Mouse (Mus musculus) NIH3T3 (cell line): ENCODE results near the gene Atg9a.

Experiments used
- DNase-seq: peaks from one replicate; pipeline ENCODE4 v3.0.0-alpha.2; 2012; ENCODE audit warnings: low read depth

Atg9a gene

GRCm38 (mm10) chr1:75214886-75215285, 22.9 kb upstream of the Atg9a start:
- no peak for DNase-seq

GRCm38 (mm10) chr1:75214442-75214841, 22.4 kb upstream of the Atg9a start:
- no peak for DNase-seq

DNA sequence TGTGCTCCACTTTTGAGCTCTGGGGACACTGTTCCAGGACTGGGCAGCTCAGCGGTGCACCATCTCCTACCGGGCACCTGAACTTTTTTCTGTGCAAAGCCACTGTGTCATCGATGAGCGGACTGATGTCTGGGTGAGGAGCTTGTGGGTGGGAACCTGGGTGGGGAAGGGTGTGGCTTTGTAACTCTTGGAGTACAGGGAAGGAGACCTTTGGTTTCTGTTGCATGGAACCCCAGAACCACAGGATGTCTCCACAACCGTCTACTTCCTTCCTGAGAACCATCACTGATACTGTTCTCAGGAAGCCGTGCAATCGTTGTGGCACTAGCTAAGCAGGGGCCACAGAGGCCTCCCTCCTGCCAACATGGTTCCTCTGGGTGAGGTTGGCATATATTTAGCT, 21.1 kb upstream of the Atg9a start:
- DNase-seq = no peak

GRCm38 (mm10) chr1:75212542-75212941, 20.5 kb upstream of the Atg9a start:
- no peak for DNase-seq

DNA sequence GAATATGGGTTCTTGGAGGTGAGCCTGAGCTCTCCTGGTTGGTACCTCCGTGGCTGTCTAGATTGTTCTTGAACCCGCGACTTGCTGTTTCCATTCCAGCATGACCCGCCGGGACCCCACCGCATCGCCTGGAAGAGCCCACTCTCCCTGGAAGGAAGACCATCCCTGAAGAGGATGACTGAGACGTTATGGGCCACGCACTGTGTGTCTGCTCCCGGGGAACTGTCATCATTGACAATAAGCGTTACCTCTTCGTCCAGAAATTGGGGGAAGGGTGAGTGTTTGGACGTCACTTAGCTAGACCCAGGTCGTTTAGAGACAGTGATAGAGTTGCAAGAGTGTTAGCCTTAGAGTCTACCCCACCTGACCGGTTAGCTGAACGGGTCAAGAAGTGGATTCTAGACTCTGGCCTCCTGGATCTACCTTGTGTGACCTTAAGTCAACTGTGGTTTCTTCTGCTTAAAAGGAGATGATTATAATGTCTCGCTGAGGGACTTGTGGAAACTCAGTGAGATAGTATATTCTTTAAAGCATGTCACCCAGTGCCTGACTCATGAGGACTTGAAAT, 19.2 kb upstream of the Atg9a start:
- no peak for DNase-seq

DNA sequence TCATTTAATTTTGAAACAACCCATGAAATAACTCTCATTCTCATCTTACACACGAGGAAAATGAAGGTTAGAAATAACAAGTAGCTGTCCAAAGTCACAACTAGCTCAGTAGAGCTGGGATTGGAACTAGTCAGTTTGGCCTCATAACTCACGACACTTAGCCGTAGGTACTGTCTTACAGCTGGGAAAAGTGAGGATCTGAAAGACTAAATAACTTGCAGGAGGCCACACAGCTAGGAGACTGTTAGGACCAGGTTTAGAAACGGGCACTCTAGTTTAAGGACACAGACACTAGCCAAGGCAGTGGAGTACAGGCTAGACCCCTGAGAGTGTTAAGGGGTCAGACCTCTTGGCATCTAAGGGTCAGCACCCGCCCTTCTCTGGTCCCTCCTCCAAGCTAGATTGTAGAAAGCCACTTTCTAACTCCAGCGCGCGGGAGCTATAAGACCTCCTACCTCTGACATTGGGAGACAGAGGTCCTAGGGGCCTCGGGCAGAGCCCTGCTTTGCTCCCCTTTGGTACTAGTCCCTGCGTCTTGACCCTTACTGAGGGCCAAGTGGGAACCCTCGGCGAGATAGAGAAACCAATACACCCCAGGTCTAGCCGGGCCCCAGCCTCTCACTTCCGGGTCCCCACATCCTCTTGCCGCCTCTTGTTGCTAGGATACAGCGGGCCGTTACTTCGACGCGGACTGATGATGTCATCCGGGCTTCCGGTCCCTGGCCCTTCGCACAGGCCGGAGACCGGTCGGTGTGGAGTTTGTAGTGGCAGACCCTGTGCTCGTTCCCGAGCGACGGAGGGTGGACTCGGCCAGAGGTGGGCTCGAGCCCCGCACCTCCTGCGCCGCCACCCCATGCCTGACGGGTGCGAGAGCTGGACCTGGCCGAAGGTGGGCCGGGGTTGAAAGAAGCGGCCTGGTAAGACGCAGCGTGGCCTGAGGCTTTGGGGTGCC, 18.4 kb upstream of the Atg9a start, which contains the start of the genes Glb1l and Stk16:
Gene Glb1l, minus strand, starts transcription at position 678 of the 952 bp plus-strand sequence.
Gene Stk16, plus strand, starts transcription at position 703 of the 952 bp plus-strand sequence.
- peak; percentile 99 for DNase-seq

DNA sequence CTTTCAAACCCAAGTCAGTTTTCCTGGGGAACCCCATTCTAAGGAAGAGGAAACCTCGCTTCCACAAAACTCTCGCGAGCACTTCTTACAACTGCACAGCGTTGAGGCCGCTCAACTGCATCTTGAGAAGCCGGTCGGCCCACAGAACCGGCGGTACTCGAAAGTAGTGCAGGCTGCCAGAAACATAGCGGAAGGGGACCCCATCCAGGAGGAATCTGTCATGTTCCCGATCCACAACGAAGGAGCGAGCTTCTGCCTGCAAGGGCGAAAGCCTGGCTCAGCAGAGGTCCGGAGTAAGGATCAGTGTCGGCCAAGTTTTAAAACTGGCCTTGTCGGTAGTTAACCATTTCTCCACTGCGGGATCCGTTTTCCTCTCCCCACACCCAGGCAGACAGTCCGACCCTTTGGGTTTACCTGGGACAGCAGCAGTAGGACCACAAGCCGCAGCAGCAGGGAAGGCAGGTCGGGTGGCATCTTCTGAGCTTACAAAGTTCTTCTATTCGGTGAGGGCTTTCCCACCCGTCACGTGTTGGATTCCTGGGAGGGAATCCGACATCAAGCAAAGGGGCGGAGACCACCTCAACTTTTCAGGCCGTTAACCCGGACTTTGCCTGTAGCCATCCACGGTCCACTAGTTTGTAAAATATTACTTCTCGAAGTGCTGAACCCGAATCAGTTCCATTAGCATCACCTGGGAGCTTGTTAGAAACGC, 17.1 kb upstream of the Atg9a start:
- DNase-seq = peak; percentile 86

- DNase-seq = no peak
Observed at GRCm38 (mm10) chr1:75201236-75201635, 9.2 kb upstream of the Atg9a start.

- peak; percentile 73 for DNase-seq
Observed at GRCm38 (mm10) chr1:75192452-75192851, 456 bp upstream of the Atg9a start.

DNA sequence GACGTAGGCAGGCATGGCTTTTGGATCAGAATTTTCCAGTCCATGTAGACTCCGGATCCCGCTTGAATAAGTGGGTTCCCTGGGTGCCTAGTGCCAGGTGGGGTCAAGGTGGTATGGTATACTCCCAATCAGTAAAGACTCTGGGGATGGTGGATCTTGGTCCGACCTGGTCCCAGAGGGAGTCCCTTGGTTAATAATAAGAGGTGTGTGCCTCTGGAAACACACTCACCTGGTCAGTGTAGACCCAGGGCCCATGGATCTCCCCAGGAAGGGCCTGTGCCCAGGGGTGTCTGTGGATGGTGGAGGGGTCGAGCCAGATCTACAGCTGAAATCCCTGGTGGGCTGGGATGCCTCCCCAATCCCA, 756 bp downstream of the Atg9a start:
- no peak for DNase-seq

DNA sequence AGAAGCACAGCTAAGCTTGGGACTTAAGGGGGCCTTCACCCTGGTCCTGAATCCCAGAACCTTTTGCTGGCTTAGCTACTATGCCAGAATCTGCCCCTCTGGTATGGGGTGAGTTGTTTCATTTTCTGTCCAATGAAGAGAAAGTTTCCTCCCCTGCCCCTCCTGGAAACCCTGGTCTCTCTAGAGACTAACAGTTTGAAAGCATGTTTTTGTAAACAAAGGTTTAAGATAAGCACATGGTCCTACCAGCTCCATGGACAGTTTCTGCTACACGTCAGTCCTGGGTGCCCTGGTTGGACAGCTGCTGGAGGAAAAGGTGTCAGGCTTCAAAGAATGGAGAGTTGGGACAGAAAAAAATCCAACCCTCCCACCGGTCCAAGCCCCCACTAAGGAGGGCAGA, 1.4 kb downstream of the Atg9a start:
- no peak for DNase-seq

DNA sequence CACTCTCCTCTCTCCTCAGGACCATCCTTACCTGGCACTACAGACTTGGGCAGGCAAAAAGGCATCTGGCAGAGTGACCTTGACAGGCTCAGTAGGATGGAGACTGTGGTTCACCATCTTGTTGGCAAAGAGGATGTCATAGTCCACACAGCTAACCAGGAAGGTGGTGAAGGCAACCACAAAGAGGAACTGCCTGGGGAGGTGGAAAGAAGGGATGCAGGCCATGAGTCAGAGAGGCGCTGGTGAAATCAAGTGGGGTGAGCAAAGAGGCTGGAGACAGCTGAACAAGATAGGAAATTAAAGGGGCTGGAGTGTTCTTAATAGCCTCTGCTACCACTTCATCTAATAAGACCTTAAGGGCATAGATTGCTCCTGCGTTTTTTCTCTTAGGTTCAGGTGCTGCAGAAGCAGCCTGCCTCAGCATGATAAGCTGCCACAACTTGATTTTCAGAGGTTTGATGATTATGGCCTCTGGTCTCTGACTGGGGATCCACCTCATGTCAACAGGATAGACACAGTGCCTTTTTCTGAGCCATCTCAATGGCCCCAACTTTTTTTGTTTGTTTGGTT, 4.0 kb downstream of the Atg9a start:
- DNase-seq = no peak

- no peak for DNase-seq
Observed at GRCm38 (mm10) chr1:75187126-75187525, 4.9 kb downstream of the Atg9a start.

DNA sequence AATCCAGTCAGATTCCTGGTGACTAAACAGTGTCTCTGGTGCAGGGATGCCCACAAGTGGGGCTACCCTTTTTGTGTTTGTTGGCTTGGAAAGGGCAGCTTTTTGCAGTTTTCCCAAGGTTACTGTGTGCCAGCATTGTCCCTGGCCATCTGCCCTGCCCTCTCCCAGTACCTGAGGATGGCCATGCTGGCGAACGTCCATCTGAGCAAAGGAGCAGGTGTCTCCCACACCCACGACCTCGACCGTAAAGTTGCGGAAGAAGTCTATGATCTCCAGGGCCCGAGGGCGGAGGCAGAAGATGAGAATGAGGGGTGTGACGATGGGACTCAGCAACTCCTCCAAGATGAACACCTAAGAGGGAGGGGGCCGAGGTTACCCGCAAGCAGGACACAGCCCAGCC, 6.5 kb downstream of the Atg9a start:
- DNase-seq = no peak

DNA sequence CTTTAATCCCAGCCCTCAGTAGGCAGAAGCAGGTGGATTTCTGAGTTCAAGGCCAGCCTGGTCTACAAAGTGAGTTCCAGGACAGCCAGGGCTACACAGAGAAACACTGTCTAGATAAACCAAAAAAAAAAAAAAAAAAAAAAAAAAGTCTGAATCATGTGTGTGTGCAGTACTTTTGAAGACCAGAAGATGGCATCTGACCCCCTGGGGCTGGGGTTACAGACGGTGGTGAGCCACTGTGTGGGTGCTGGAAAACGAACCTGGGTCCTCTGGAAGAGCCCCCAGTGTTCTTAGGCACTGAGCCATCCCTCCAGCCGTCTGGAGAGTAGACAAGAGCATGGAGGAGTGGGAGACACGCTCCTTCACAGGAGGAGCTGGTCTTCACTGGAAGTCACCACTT, 9.8 kb downstream of the Atg9a start:
- DNase-seq = no peak

DNA sequence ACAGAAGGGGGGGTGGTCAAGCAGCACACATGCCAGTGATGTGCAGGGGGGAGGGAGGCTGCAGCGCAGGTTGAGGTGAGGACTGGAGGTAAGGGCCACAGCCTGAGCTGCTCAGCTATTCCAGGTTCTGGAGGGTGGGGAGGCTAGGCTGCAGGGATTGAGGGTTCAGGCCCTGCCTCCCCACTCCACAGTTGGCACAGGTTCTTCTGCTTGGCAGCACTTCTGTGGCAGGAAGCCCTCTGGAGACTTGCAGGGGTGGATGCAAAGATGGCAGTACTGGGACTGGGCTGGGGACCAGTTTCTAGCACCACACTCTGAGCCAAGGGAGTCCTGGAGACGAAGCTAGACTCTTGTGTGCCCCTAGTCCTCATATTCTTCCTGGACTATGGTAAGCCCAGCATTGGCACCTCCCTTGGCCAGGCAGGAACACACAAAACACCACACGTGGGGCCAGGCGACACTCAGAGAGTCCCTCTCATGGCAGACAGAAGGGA, 10.6 kb downstream of the Atg9a start:
- no peak for DNase-seq

- no peak for DNase-seq
Observed at GRCm38 (mm10) chr1:75180741-75181140, 11.3 kb downstream of the Atg9a start.

DNA sequence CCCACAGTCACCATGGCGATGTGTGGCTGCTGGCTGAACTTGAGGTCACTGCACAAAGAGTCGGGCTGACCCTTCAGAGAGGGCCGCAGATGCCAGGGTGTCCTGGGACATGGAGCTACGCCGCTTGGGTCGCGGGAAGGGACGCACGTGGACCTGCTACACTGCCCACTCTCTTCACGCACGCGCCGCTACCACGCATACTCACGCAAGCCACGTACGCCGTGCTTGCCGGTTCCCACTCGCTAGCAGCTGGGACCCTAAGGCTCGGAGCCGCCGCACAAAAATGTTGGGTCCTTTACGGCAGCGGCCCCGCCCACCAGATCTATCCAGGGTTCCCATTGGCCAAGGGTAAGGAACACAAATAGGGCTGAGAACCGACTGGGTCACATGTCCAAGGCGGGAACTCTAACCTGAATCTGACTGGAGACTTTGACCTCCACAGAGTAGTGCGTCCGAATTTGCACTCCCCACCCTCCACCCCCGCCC, 11.8 kb downstream of the Atg9a start, which contains the start of gene Abcb6:
Gene Abcb6, minus strand, starts transcription at position 288 of the 486 bp plus-strand sequence.
- DNase-seq = peak; percentile 91

- peak; percentile 60 for DNase-seq
Observed at GRCm38 (mm10) chr1:75179334-75180104, 12.5 kb downstream of the Atg9a start.

- DNase-seq = peak; percentile 99
Observed at GRCm38 (mm10) chr1:75168472-75169464, 23.2 kb downstream of the Atg9a start, which contains the start of gene Zfand2b. Gene Zfand2b (plus strand): TSS chr1:75168646.
